Mouse (Mus musculus) CH12.LX (cell line): ENCODE data around the gene Nav1. TPM values are rescaled to one million over a fixed set of nuclear protein-coding genes. Genes with fewer than 3 reads are reported as not detected.

Experiments used
- DNase-seq: peaks from one replicate; pipeline ENCODE4 v3.0.0-alpha.2; 2013; ENCODE audit errors: extremely low read depth
- H3K27ac ChIP-seq: 2 replicates; pipeline ENCODE4 v1.5.1; 2012; ENCODE audit warnings: low read depth, mild to moderate bottlenecking, control low read depth, moderate library complexity; ENCODE audit not compliant: insufficient read depth
- H3K27me3 ChIP-seq: replicated peaks from 2 replicates; pipeline ENCODE3; 2012; ENCODE audit warnings: inconsistent platforms
- H3K36me3 ChIP-seq, 2 experiments: replicated peaks in 1 of 2; 2 replicates each; pipeline versions ENCODE3 to v1.6.1; 2012; ENCODE audit warnings: inconsistent platforms in 1 of 2, low read length in 1 of 2, mild to moderate bottlenecking in 1 of 2, mixed read lengths in 1 of 2, moderate library complexity in 1 of 2; ENCODE audit not compliant: control insufficient read depth in 1 of 2, insufficient read depth in 1 of 2
- H3K4me1 ChIP-seq, 2 experiments: 2 replicates each; pipeline ENCODE4 v1.6.1; 2012; ENCODE audit warnings: inconsistent platforms in 1 of 2, moderate library complexity in 1 of 2; ENCODE audit not compliant: insufficient read depth in 2 of 2, control insufficient read depth in 1 of 2
- H3K4me2 ChIP-seq: 2 replicates; pipeline ENCODE4 v1.6.1; 2012; ENCODE audit warnings: low read depth, mild to moderate bottlenecking, control low read depth; ENCODE audit not compliant: poor library complexity, insufficient read depth, severe bottlenecking
- H3K4me3 ChIP-seq, 3 experiments: fragments of 150-350 bp in 1 of 3; sonication (generic) in 1 of 3; replicated peaks in 1 of 3; 2 replicates each; pipeline versions ENCODE3 to v1.5.1; 2011 to 2012; ENCODE audit warnings: low read depth in 2 of 3, low read length in 2 of 3, mild to moderate bottlenecking in 2 of 3, moderate library complexity in 2 of 3, control low read depth in 1 of 3, improper control_type of control experiment in 1 of 3, inconsistent platforms in 1 of 3, mixed read lengths in 1 of 3; ENCODE audit not compliant: poor library complexity in 1 of 3
- H3K79me2 ChIP-seq: replicated peaks from 2 replicates; pipeline ENCODE4 v1.6.1; 2012; ENCODE audit warnings: mild to moderate bottlenecking, moderate library complexity; ENCODE audit not compliant: control insufficient read depth, poor library complexity, insufficient read depth, severe bottlenecking; ENCODE audit errors: extremely low read depth
- H3K9ac ChIP-seq: 2 replicates; pipeline ENCODE4 v1.6.1; 2012; ENCODE audit warnings: low read depth, mild to moderate bottlenecking, control low read depth, moderate library complexity; ENCODE audit not compliant: insufficient read depth
- H3K9me3 ChIP-seq: replicated peaks from 2 replicates; pipeline ENCODE3; 2012; ENCODE audit warnings: low read length, inconsistent platforms, mixed read lengths
- BHLHE40 ChIP-seq: IDR thresholded peaks from 2 replicates; pipeline ENCODE4 v1.6.1; 2011; ENCODE audit warnings: mild to moderate bottlenecking, low read depth, low read length, improper control_type of control experiment
- CHD1 ChIP-seq: IDR thresholded peaks from 2 replicates; pipeline ENCODE4 v1.6.1; 2012; ENCODE audit warnings: low read depth, low read length, improper control_type of control experiment, inconsistent platforms
- CHD2 ChIP-seq: IDR thresholded peaks from 2 replicates; pipeline ENCODE4 v1.6.1; 2011; ENCODE audit warnings: low read length, improper control_type of control experiment
- ELF1 ChIP-seq: IDR thresholded peaks from 2 replicates; pipeline ENCODE4 v1.6.1; 2014; ENCODE audit warnings: low read depth, mild to moderate bottlenecking, inconsistent platforms, low read length, improper control_type of control experiment
- EP300 ChIP-seq: IDR thresholded peaks from 2 replicates; pipeline ENCODE4 v1.6.1; 2011; ENCODE audit warnings: low read length, improper control_type of control experiment
- JUN ChIP-seq: IDR thresholded peaks from 2 replicates; pipeline ENCODE4 v1.6.1; 2011; ENCODE audit warnings: low read depth, mild to moderate bottlenecking, low read length, improper control_type of control experiment, moderate library complexity; ENCODE audit not compliant: insufficient read depth
- JUND ChIP-seq: conservative IDR thresholded peaks from 2 replicates; pipeline ENCODE4 v1.6.1; 2011; ENCODE audit warnings: low read depth, low read length, improper control_type of control experiment
- KAT2A ChIP-seq: IDR thresholded peaks from 2 replicates; pipeline ENCODE4 v1.6.1; 2012; ENCODE audit warnings: low read length, improper control_type of control experiment, inconsistent platforms; ENCODE audit not compliant: insufficient replicate concordance
- MAX ChIP-seq: IDR thresholded peaks from 2 replicates; pipeline ENCODE4 v1.6.1; 2011; ENCODE audit warnings: low read length, improper control_type of control experiment
- MEF2A ChIP-seq: IDR thresholded peaks from 2 replicates; pipeline ENCODE4 v1.6.1; 2014; ENCODE audit warnings: low read depth, mild to moderate bottlenecking, inconsistent platforms, low read length, improper control_type of control experiment, borderline replicate concordance
- MXI1 ChIP-seq: IDR thresholded peaks from 2 replicates; pipeline ENCODE4 v1.6.1; 2011; ENCODE audit warnings: mild to moderate bottlenecking, low read depth, low read length, improper control_type of control experiment
- MYC ChIP-seq: IDR thresholded peaks from 2 replicates; pipeline ENCODE4 v1.6.1; 2011; ENCODE audit warnings: low read depth, mild to moderate bottlenecking, improper control_type of control experiment, low read length
- NELFE ChIP-seq: IDR thresholded peaks from 2 replicates; pipeline ENCODE4 v1.6.1; 2011; ENCODE audit warnings: low read depth, low read length, improper control_type of control experiment
- POLR2A ChIP-seq: IDR thresholded peaks from 2 replicates; pipeline ENCODE4 v1.6.1; 2011; ENCODE audit warnings: low read depth, mild to moderate bottlenecking, improper control_type of control experiment, low read length
- POLR2AphosphoS2 ChIP-seq: IDR thresholded peaks from 2 replicates; pipeline ENCODE4 v1.6.1; 2011; ENCODE audit warnings: low read depth, low read length, improper control_type of control experiment
- RAD21 ChIP-seq: IDR thresholded peaks from 2 replicates; pipeline ENCODE4 v1.6.1; 2011; ENCODE audit warnings: low read depth, mild to moderate bottlenecking, low read length, improper control_type of control experiment, moderate library complexity
- RCOR1 ChIP-seq: conservative IDR thresholded peaks from 2 replicates; pipeline ENCODE4 v1.6.1; 2012; ENCODE audit warnings: low read depth, mild to moderate bottlenecking, inconsistent platforms, low read length, improper control_type of control experiment
- SIN3A ChIP-seq: IDR thresholded peaks from 2 replicates; pipeline ENCODE4 v1.6.1; 2012; ENCODE audit warnings: low read length, improper control_type of control experiment, inconsistent platforms
- SMC3 ChIP-seq: IDR thresholded peaks from 2 replicates; pipeline ENCODE4 v1.6.1; 2011; ENCODE audit warnings: low read depth, low read length, improper control_type of control experiment
- TBP ChIP-seq: conservative IDR thresholded peaks from 2 replicates; pipeline ENCODE4 v1.6.1; 2011; ENCODE audit warnings: low read depth, low read length, improper control_type of control experiment
- UBTF ChIP-seq: IDR thresholded peaks from 2 replicates; pipeline ENCODE4 v1.6.1; 2012; ENCODE audit warnings: low read depth, mild to moderate bottlenecking, inconsistent platforms, low read length, improper control_type of control experiment, moderate library complexity
- USF1 ChIP-seq: IDR thresholded peaks from 2 replicates; pipeline ENCODE4 v1.6.1; 2014; ENCODE audit warnings: low read depth, mild to moderate bottlenecking, inconsistent platforms, low read length, improper control_type of control experiment
- USF2 ChIP-seq: conservative IDR thresholded peaks from 2 replicates; pipeline ENCODE4 v1.6.1; 2011; ENCODE audit warnings: low read depth, low read length, improper control_type of control experiment
- ZC3H11A ChIP-seq: IDR thresholded peaks from 2 replicates; pipeline ENCODE4 v1.6.1; 2012; ENCODE audit warnings: low read depth, mild to moderate bottlenecking, inconsistent platforms, low read length, improper control_type of control experiment
- ZMIZ1 ChIP-seq: IDR thresholded peaks from 2 replicates; pipeline ENCODE4 v1.6.1; 2012; ENCODE audit warnings: low read depth, mild to moderate bottlenecking, inconsistent platforms, low read length, improper control_type of control experiment
- ZNF384 ChIP-seq: IDR thresholded peaks from 2 replicates; pipeline ENCODE4 v1.6.1; 2012; ENCODE audit warnings: low read depth, low read length, improper control_type of control experiment, inconsistent platforms
- dilution Hi-C: fragments of 300-500 bp; cut with MboI; formaldehyde crosslinking; loops from 2 replicates; pipeline ENCODE4 v1.14.3; 2020; ENCODE audit warnings: low sequenced_read_pairs; ENCODE audit not compliant: extremely low pct_unique_long_range_greater_than_20kb, extremely low pct_ligation_motif_present
- in situ Hi-C: fragments of 300-500 bp; cut with MboI; formaldehyde crosslinking; loops from 3 replicates; pipeline ENCODE4 v1.14.3; 2019; ENCODE audit warnings: low sequenced_read_pairs, low pct_ligation_motif_present, low pct_unique_long_range_greater_than_20kb, mixed read lengths
- polyA plus RNA-seq: library from polyadenylated mRNA; unstranded; fragments of >175 nt; gene quantifications from 2 replicates; pipeline ENCODE4 v1.2.1, GENCODE M21; 2012; ENCODE audit warnings: low read depth; ENCODE audit not compliant: insufficient read length
- total RNA-seq, 2 experiments: library from RNA; depleted of rRNA; stranded (reverse); fragments of 300-350 nt in 1 of 2; fragments of >200 nt in 1 of 2; gene quantifications; 2 replicates each; pipeline ENCODE4 v1.2.3; 2012 to 2014

Nav1 gene
- total and polyA plus RNA-seq, 3 experiments: 0.21 to 0.56 TPM; not detected in 1

DNA sequence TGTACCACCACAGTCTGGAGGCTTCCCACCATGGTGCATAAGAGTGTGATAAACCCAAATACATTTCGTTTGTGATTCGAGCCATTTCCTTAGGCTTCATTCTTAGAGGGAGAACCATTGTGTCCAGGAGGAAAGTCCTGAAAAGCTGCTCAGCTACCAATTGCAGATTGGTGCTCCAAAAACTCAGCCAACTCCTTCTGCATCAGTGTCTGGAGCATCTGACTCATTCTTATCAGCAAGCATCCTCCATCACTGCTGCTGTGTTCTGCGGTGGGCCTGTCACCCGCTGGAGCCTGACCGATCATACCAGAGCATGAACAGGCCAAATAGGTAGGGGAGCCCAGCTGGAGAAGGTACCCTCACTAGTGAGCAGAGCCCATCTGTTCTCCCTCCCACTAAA lies 16.0 kb upstream of the Nav1 start:
- no peak for DNase-seq
- TF ChIP-seq JUN (no peak), CHD2 (no peak), ZC3H11A (no peak)
- Histone ChIP-seq H3K27me3 (peaks cover 45% of the 10 kb centered on the region), H3K27ac (no peak overlapping the region), H3K79me2 (no peaks in the 10 kb centered on the region), H3K9ac (no peak overlapping the region), H3K4me2 (no peak overlapping the region), H3K36me3 (no peaks in the 10 kb centered on the region), H3K4me1 (peaks cover 0 to 14% of the 10 kb centered on the region in 2 experiments; a peak in 2 of 4 replicates), H3K9me3 (no peaks in the 10 kb centered on the region), H3K4me3 (no peak overlapping the region)
- dilution Hi-C loops: no loop called here
- in situ Hi-C loops: no loop called here

DNA sequence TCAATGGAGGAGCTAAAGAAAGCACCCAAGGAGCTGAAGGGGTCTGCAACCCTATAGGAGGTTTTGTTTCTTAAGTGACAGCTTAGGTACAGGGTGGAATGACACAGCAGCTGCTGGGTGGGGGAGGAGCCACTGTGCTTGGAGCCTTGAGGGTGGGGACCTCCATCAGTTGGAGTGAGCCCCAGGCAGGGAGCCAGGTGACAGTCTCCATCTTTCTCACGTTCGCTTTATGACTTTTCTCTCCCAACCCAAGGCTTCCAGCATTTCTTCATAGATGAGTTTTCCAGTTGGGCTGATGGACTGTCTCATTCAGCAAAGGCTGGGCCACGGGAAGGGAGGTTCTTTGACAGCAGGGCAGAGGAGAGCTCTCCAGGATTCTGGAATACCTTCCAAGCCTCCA lies 14.2 kb upstream of the Nav1 start:
- no peak overlapping the region for H3K4me2 ChIP-seq
- dilution Hi-C loops (no loop called here), in situ Hi-C loops (no loop called here)
- H3K4me3 ChIP-seq: no peak overlapping the region
- no peak for DNase-seq
- peaks cover 41% of the 10 kb centered on the region for H3K27me3 ChIP-seq
- H3K4me1 ChIP-seq: peaks cover 0 to 14% of the 10 kb centered on the region in 2 experiments; a peak in 2 of 4 replicates
- no peaks in the 10 kb centered on the region for H3K79me2 ChIP-seq
- TF ChIP-seq RAD21 (no peak), CHD2 (no peak), ZMIZ1 (no peak), NELFE (no peak), USF2 (no peak), ZNF384 (no peak), MEF2A (no peak), UBTF (no peak)
- no peak overlapping the region for H3K27ac ChIP-seq
- H3K9me3 ChIP-seq: no peaks in the 10 kb centered on the region
- H3K36me3 ChIP-seq: no peaks in the 10 kb centered on the region
- H3K9ac ChIP-seq: no peak overlapping the region

DNA sequence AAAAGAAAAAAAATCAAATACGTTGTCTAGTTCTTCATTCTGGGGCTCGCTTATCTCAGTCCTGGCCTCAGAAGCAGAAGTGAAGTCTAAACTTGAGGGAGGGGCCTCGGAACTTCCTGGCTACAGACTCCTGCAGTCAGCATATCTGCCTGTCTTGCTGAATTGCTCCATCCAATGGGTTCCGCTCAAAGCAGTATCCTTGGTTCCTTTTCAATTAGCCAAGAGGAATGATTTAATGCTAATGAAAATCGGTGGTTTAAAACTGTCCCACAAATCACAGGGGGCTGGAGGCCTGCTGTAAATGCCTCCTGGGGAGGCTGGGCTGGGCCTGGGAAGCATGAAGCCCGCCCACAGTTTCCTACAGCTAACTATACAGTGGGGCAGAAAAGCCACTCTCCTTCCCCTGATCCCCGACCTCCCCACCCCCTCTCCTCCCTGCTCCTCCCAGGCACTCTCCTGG lies 12.9 kb upstream of the Nav1 start:
- no peak overlapping the region for H3K4me3 ChIP-seq
- H3K9me3 ChIP-seq: no peaks in the 10 kb centered on the region
- peaks cover 0 to 14% of the 10 kb centered on the region in 2 experiments; a peak in 2 of 4 replicates for H3K4me1 ChIP-seq
- H3K27me3 ChIP-seq: peaks cover 42% of the 10 kb centered on the region
- dilution Hi-C loops: no loop called here
- H3K9ac ChIP-seq: no peak overlapping the region
- H3K27ac ChIP-seq: no peak overlapping the region
- no peaks in the 10 kb centered on the region for H3K79me2 ChIP-seq
- H3K4me2 ChIP-seq: no peak overlapping the region
- in situ Hi-C loops: loop anchor here (10.0 kb wide), 1 partner anchor 45 kb away; no protein-coding TSS in a partner anchor
- H3K36me3 ChIP-seq: no peaks in the 10 kb centered on the region
- DNase-seq: peak; percentile 34
- TF ChIP-seq POLR2A: no peak
- no peak for TF ChIP-seq MYC
- TF ChIP-seq RCOR1: no peak
- TF ChIP-seq MAX: no peak
- TF ChIP-seq JUND: no peak
- TF ChIP-seq SMC3: no peak
- no peak for TF ChIP-seq KAT2A
- no peak for TF ChIP-seq BHLHE40
- no peak for TF ChIP-seq EP300
- no peak for TF ChIP-seq ELF1
- no peak for TF ChIP-seq RAD21
- no peak for TF ChIP-seq MXI1
- TF ChIP-seq CHD2: no peak
- no peak for TF ChIP-seq MEF2A
- no peak for TF ChIP-seq ZC3H11A
- no peak for TF ChIP-seq TBP
- TF ChIP-seq CHD1: no peak
- TF ChIP-seq POLR2AphosphoS2: no peak
- TF ChIP-seq USF1: no peak
- TF ChIP-seq SIN3A: no peak
